Mouse (Mus musculus) CD8-positive naive resting alpha-beta T cell, adult 57 days (primary cell): ENCODE measurements around the gene Gpc5. TPM values are rescaled to one million over a fixed set of nuclear protein-coding genes. Genes with fewer than 3 reads are reported as not detected.

Experiments used
- total RNA-seq: library from RNA; stranded (reverse); gene quantifications from one replicate; pipeline ENCODE4 v1.2.4, GENCODE M21; 2023

The Gpc5 gene
- not detected for total RNA-seq

GRCm38 (mm10) chr14:115092081-115092480 is at the start of gene Gpc5:
Gpc5 (plus strand) TSS chr14:115092215.

